Mouse (Mus musculus): ENCODE results near the gene Lyrm4. TPM values are rescaled to one million over a fixed set of nuclear protein-coding genes. Genes with fewer than 3 reads are reported as not detected.

The Lyrm4 gene
- total and polyA plus RNA-seq, 2 experiments = 2.7 to 4.2 TPM

GRCm38 (mm10) chr13:36088168-36088567 lies 29.2 kb downstream of the Lyrm4 start:
- DNase-seq (ENCODE audit: extremely low read depth, low read depth, low spot score) = no peak
- H3K36me3 ChIP-seq (ENCODE audit: control insufficient read depth, insufficient read depth, low read length) = peaks cover 33% of the 10 kb centered on the region
- no peaks in the 10 kb centered on the region for H3K27me3 ChIP-seq (ENCODE audit: control insufficient read depth, insufficient read depth, low read length)
- H3K79me2 ChIP-seq (ENCODE audit: control insufficient read depth, insufficient read depth, low read length) = no peaks in the 10 kb centered on the region; the same call in 1 of the 2 replicates
- no peak for TF ChIP-seq CTCF (IDR thresholded peaks at IDR 0.05; ENCODE audit: low read depth, low read length)
- no peak for TF ChIP-seq POLR2A (IDR thresholded peaks at IDR 0.05; ENCODE audit: extremely low read depth, insufficient read depth, low read length)
- WGBS = 64% methylated on average over 4 of the region's 4 CpGs
- no peak overlapping the region for H3K4me3 ChIP-seq (ENCODE audit: insufficient read depth, low read depth, low read length)
- H3K4me1 ChIP-seq (ENCODE audit: control insufficient read depth, insufficient read depth, low read length) = no peaks in the 10 kb centered on the region
- H3K9ac ChIP-seq (ENCODE audit: low read depth, low read length) = no peak overlapping the region
- no peak overlapping the region for H3K27ac ChIP-seq (replicated peaks; ENCODE audit: insufficient read depth, low read depth, low read length)

DNA sequence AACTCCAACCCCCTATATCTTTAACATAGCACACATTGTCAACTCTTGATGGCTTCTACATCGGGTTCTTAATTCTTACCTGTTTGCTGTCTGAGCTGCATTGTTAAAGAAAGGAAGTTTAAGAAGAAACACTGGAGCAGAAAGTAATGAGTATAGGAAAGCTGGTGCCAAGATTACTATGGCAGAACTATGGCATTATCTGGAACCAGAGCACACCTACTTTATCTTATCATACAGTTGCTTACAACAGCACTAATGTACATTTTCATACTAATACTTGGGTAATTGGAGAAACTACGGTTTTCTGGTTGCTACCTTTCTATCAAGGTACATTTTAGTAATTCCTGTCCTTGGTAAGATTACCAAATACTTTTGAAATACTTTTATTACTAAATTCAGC lies 29.9 kb downstream of the Lyrm4 start:
- WGBS = 94% methylated on average over 2 of the region's 2 CpGs

DNA sequence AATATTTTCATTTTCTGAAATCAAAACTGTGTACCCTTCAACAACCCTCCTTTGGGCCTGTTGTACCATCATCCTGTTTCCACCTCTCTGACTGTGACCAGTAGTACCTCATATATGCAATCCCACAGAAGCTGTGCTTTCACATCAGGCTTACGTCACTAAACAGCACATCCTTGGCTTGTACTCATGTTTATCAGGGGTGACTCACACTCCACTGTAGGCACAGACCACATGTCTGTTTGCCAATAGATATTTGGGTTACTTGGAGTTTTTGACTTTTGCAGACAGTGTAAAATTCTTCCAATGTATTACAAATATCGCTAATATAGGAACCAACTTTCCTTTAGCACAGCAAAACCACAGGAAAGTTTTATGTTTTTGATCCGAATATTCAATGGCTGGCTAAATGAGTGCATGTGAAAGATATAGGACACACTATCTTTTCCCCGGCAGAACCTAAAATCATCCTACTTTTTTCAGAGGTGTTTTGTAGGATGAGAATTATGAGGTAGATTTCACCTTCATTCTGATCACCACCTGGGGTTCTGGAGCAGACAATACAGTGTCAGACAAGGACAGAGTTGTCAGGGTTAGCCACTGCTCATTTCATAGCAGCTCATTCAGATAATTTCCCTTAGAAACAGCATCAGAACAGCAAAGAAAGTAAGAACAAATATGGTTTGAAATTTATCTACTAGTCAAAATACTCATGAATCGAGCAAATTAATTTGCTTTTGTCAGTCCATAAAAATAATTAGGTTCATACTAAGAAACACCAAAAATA lies 30.5 kb downstream of the Lyrm4 start:
- Histone ChIP-seq H3K4me1 (ENCODE audit: control insufficient read depth, insufficient read depth, low read length) (no peaks in the 10 kb centered on the region), H3K79me2 (ENCODE audit: control insufficient read depth, insufficient read depth, low read length) (no peaks in the 10 kb centered on the region; the same call in 1 of the 2 replicates), H3K4me3 (ENCODE audit: insufficient read depth, low read depth, low read length) (no peak overlapping the region), H3K27me3 (ENCODE audit: control insufficient read depth, insufficient read depth, low read length) (no peaks in the 10 kb centered on the region), H3K9ac (ENCODE audit: low read depth, low read length) (no peak overlapping the region), H3K27ac (replicated peaks; ENCODE audit: insufficient read depth, low read depth, low read length) (no peak overlapping the region), H3K36me3 (ENCODE audit: control insufficient read depth, insufficient read depth, low read length) (peaks cover 29% of the 10 kb centered on the region)
- DNase-seq (ENCODE audit: extremely low read depth, low read depth, low spot score) = no peak
- 79% methylated on average over 5 of the region's 5 CpGs for WGBS
- TF ChIP-seq CTCF (IDR thresholded peaks at IDR 0.05; ENCODE audit: low read depth, low read length) (no peak), POLR2A (IDR thresholded peaks at IDR 0.05; ENCODE audit: extremely low read depth, insufficient read depth, low read length) (no peak)

More for the DNA sequence above, 29.9 kb downstream of the Lyrm4 start:
- Histone ChIP-seq H3K36me3 (ENCODE audit: control insufficient read depth, insufficient read depth, low read length) (peaks cover 32% of the 10 kb centered on the region), H3K79me2 (ENCODE audit: control insufficient read depth, insufficient read depth, low read length) (no peaks in the 10 kb centered on the region; the same call in 1 of the 2 replicates), H3K27ac (replicated peaks; ENCODE audit: insufficient read depth, low read depth, low read length) (no peak overlapping the region), H3K4me3 (ENCODE audit: insufficient read depth, low read depth, low read length) (no peak overlapping the region), H3K9ac (ENCODE audit: low read depth, low read length) (no peak overlapping the region), H3K27me3 (ENCODE audit: control insufficient read depth, insufficient read depth, low read length) (no peaks in the 10 kb centered on the region), H3K4me1 (ENCODE audit: control insufficient read depth, insufficient read depth, low read length) (no peaks in the 10 kb centered on the region)
- DNase-seq (ENCODE audit: extremely low read depth, low read depth, low spot score) = no peak
- no peak for TF ChIP-seq POLR2A (IDR thresholded peaks at IDR 0.05; ENCODE audit: extremely low read depth, insufficient read depth, low read length)
- TF ChIP-seq CTCF (IDR thresholded peaks at IDR 0.05; ENCODE audit: low read depth, low read length) = no peak

DNA sequence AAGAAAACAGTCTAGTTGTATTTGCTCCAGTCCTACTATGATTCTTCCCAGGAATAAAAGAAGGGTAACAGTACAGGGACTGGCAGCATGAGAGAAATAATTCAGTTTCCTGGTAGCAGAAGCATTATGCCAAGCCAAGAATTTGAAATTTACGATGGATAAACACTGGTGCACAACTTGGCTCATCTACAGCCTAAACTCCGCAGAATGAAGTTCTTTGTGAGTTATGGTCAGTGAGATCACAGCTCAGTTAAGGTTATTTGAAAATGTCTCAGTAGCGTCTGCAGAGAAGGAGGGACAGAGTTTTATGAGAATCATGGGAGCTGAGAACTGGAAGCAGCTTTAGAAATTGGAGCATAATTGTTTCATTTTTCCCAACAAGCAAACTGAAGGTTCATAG lies 31.4 kb downstream of the Lyrm4 start:
- 85% methylated on average over 3 of the region's 3 CpGs for WGBS
- Histone ChIP-seq H3K27ac (replicated peaks; ENCODE audit: insufficient read depth, low read depth, low read length) (no peak overlapping the region), H3K27me3 (ENCODE audit: control insufficient read depth, insufficient read depth, low read length) (no peaks in the 10 kb centered on the region), H3K9ac (ENCODE audit: low read depth, low read length) (no peak overlapping the region), H3K79me2 (ENCODE audit: control insufficient read depth, insufficient read depth, low read length) (no peaks in the 10 kb centered on the region; the same call in 1 of the 2 replicates), H3K4me3 (ENCODE audit: insufficient read depth, low read depth, low read length) (no peak overlapping the region), H3K4me1 (ENCODE audit: control insufficient read depth, insufficient read depth, low read length) (no peaks in the 10 kb centered on the region), H3K36me3 (ENCODE audit: control insufficient read depth, insufficient read depth, low read length) (peaks cover 23% of the 10 kb centered on the region)
- no peak for DNase-seq (ENCODE audit: extremely low read depth, low read depth, low spot score)
- TF ChIP-seq POLR2A (IDR thresholded peaks at IDR 0.05; ENCODE audit: extremely low read depth, insufficient read depth, low read length) = no peak
- no peak for TF ChIP-seq CTCF (IDR thresholded peaks at IDR 0.05; ENCODE audit: low read depth, low read length)

DNA sequence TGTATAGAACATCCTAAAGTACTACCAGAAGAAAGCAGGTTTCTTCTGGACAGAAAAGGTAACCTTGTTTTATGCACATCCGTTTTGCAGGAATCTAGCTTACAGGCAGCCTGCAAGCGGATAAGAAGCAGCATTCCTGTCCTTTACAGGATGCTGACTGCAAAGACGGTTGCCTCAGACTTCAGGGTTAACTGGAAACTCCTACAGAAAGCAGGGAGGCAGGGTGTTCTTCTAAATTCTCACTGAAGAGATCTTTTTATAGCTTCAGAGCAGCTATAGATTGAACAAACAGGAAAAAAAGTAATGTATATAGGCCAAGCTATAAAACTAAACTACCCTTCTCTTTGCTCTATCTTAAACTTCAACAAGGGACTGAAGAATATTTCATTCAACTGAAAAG lies 32.6 kb downstream of the Lyrm4 start:
- no peak overlapping the region for H3K9ac ChIP-seq (ENCODE audit: low read depth, low read length)
- TF ChIP-seq CTCF (IDR thresholded peaks at IDR 0.05; ENCODE audit: low read depth, low read length) (no peak), POLR2A (IDR thresholded peaks at IDR 0.05; ENCODE audit: extremely low read depth, insufficient read depth, low read length) (no peak)
- H3K79me2 ChIP-seq (ENCODE audit: control insufficient read depth, insufficient read depth, low read length) = no peaks in the 10 kb centered on the region; the same call in 1 of the 2 replicates
- peaks cover 23% of the 10 kb centered on the region for H3K36me3 ChIP-seq (ENCODE audit: control insufficient read depth, insufficient read depth, low read length)
- WGBS = 93% methylated on average over 3 of the region's 3 CpGs
- H3K4me1 ChIP-seq (ENCODE audit: control insufficient read depth, insufficient read depth, low read length) = no peaks in the 10 kb centered on the region
- H3K27me3 ChIP-seq (ENCODE audit: control insufficient read depth, insufficient read depth, low read length) = no peaks in the 10 kb centered on the region
- no peak overlapping the region for H3K4me3 ChIP-seq (ENCODE audit: insufficient read depth, low read depth, low read length)
- no peak for DNase-seq (ENCODE audit: extremely low read depth, low read depth, low spot score)
- no peak overlapping the region for H3K27ac ChIP-seq (replicated peaks; ENCODE audit: insufficient read depth, low read depth, low read length)

DNA sequence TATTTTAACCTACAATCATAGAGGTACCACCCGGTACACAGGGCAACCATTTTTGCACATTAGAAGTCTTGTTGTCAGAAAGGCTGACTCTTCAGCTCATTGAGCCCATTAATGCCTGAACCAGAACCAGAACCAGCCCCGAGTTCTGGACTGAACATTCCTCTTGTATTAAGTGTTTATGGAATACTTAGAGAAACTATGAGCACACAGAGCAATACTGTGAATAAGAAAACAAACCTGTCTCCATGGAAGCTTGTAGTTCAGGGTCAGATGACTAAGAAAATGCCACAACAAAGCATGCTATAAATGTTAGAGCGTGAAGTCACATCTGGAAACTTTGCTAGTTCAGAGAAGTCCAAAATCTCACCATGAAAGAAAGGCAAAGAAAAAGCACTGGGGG lies 35.7 kb downstream of the Lyrm4 start:
- TF ChIP-seq CTCF (IDR thresholded peaks at IDR 0.05; ENCODE audit: low read depth, low read length) = no peak
- no peak for TF ChIP-seq POLR2A (IDR thresholded peaks at IDR 0.05; ENCODE audit: extremely low read depth, insufficient read depth, low read length)
- H3K79me2 ChIP-seq (ENCODE audit: control insufficient read depth, insufficient read depth, low read length) = no peaks in the 10 kb centered on the region; the same call in 1 of the 2 replicates
- no peak overlapping the region for H3K27ac ChIP-seq (replicated peaks; ENCODE audit: insufficient read depth, low read depth, low read length)
- H3K9ac ChIP-seq (ENCODE audit: low read depth, low read length) = no peak overlapping the region
- no peaks in the 10 kb centered on the region for H3K27me3 ChIP-seq (ENCODE audit: control insufficient read depth, insufficient read depth, low read length)
- no peaks in the 10 kb centered on the region for H3K4me1 ChIP-seq (ENCODE audit: control insufficient read depth, insufficient read depth, low read length)
- peaks cover 10% of the 10 kb centered on the region for H3K36me3 ChIP-seq (ENCODE audit: control insufficient read depth, insufficient read depth, low read length)
- no peak overlapping the region for H3K4me3 ChIP-seq (ENCODE audit: insufficient read depth, low read depth, low read length)
- DNase-seq (ENCODE audit: extremely low read depth, low read depth, low spot score) = no peak
- 91% methylated on average over 3 of the region's 3 CpGs for WGBS
